Mouse (Mus musculus): ENCODE results near the gene Smyd3.

- no peak for TF ChIP-seq GATA1 (IDR thresholded peaks at IDR 0.05; ENCODE audit: borderline replicate concordance, low read length)
- no peak for TF ChIP-seq CTCF (IDR thresholded peaks at IDR 0.05; ENCODE audit: low read depth, low read length)
Observed at GRCm38 (mm10) chr1:178940353-178940752, 577.5 kb downstream of the Smyd3 start.

Measured in G1E (cell line).